Mouse (Mus musculus) embryo, embryonic 11.5 days (tissue): ENCODE measurements around the gene Cdc5l.
"Not testable (repeated sequence)": the region's sequence is repeated elsewhere in the genome, so short reads cannot be mapped to it uniquely, and the experiment has no call there.

Experiments used
- DNase-seq: peaks from one replicate; pipeline ENCODE4 v3.0.0-alpha.2; 2012; ENCODE audit warnings: low read depth, low spot score

Gene Cdc5l

GRCm38 (mm10) chr17:45433419-45434261 lies at the start of gene Cdc5l:
Cdc5l (minus strand) TSS chr17:45433737.
- peak; percentile 98 for DNase-seq

- no peak for DNase-seq
Observed at GRCm38 (mm10) chr17:45480429-45480828, 46.9 kb upstream of the Cdc5l start.

GRCm38 (mm10) chr17:45478234-45478825 lies 44.8 kb upstream of the Cdc5l start:
- DNase-seq = peak; percentile 67

GRCm38 (mm10) chr17:45474669-45475465 lies 41.3 kb upstream of the Cdc5l start, which contains the start of gene Spats1:
Spats1 (minus strand) TSS chr17:45475415.
- peak; percentile 22 for DNase-seq

GRCm38 (mm10) chr17:45474146-45474545 lies 40.6 kb upstream of the Cdc5l start:
- DNase-seq = no peak

- no peak for DNase-seq
Observed at GRCm38 (mm10) chr17:45473667-45474066, 40.1 kb upstream of the Cdc5l start.

- no peak for DNase-seq
Observed at GRCm38 (mm10) chr17:45470726-45471125, 37.2 kb upstream of the Cdc5l start.

GRCm38 (mm10) chr17:45468302-45468701 lies 34.8 kb upstream of the Cdc5l start:
- no peak for DNase-seq

- no peak for DNase-seq
Observed at GRCm38 (mm10) chr17:45466701-45467100, 33.2 kb upstream of the Cdc5l start.

GRCm38 (mm10) chr17:45464255-45464654 lies 30.7 kb upstream of the Cdc5l start:
- no peak for DNase-seq

GRCm38 (mm10) chr17:45462506-45462905 lies 29.0 kb upstream of the Cdc5l start:
- DNase-seq = no peak

GRCm38 (mm10) chr17:45459062-45459461 lies 25.5 kb upstream of the Cdc5l start:
- DNase-seq = no peak

- DNase-seq = no peak
Observed at GRCm38 (mm10) chr17:45458516-45458915, 25.0 kb upstream of the Cdc5l start.

GRCm38 (mm10) chr17:45457487-45457886 lies 23.9 kb upstream of the Cdc5l start:
- DNase-seq = no peak

- no peak for DNase-seq
Observed at GRCm38 (mm10) chr17:45456260-45457152, 23.0 kb upstream of the Cdc5l start.

GRCm38 (mm10) chr17:45455783-45456182 lies 22.2 kb upstream of the Cdc5l start:
- DNase-seq = not testable (repeated sequence)

- no peak for DNase-seq
Observed at GRCm38 (mm10) chr17:45454794-45455193, 21.3 kb upstream of the Cdc5l start.

GRCm38 (mm10) chr17:45452271-45452670 lies 18.7 kb upstream of the Cdc5l start:
- no peak for DNase-seq

- DNase-seq = no peak
Observed at GRCm38 (mm10) chr17:45450153-45450552, 16.6 kb upstream of the Cdc5l start.

- no peak for DNase-seq
Observed at GRCm38 (mm10) chr17:45449586-45449985, 16.0 kb upstream of the Cdc5l start.

- DNase-seq = no peak
Observed at GRCm38 (mm10) chr17:45447063-45447462, 13.5 kb upstream of the Cdc5l start.
